Mouse (Mus musculus) erythroblast, embryonic 14.5 days (primary cell): Measurements from ENCODE around the gene C3.

Experiments used
- GATA1 ChIP-seq: IDR thresholded peaks from 2 replicates; pipeline ENCODE4 v1.6.1; 2012; ENCODE audit warnings: low read length, inconsistent platforms, mixed read lengths
- TAL1 ChIP-seq: IDR thresholded peaks from 3 replicates; pipeline ENCODE4 v1.6.1; 2012; ENCODE audit warnings: low read length, inconsistent platforms, mixed read lengths

GRCm38 (mm10) chr17:57228873-57229272 lies 937 bp upstream of the C3 start:
- TF ChIP-seq GATA1: no peak
- TF ChIP-seq TAL1: no peak
